Mouse (Mus musculus): ENCODE results near the gene Bsx. TPM values are rescaled to one million over a fixed set of nuclear protein-coding genes. Genes with fewer than 3 reads are reported as not detected.

Gene Bsx
- polyA plus RNA-seq, 1 experiment from 2014 or later, result 1.8 TPM

- ATAC-seq, result 0 out of 2 replicates have a peak, but pooled peaks have one; percentile 36
- 3% methylated on average over 9 of the region's 9 CpGs for WGBS
- H3K36me3 ChIP-seq (ENCODE audit: control insufficient read depth, insufficient read depth, low read length), result no peaks in the 10 kb centered on the region
- no peaks in the 10 kb centered on the region for H3K9me3 ChIP-seq (replicated peaks; ENCODE audit: control insufficient read depth, low read length, poor library complexity, severe bottlenecking)
- H3K4me1 ChIP-seq (ENCODE audit: control insufficient read depth, insufficient read depth, low read length), result peaks cover 2% of the 10 kb centered on the region; the same call in 1 of the 2 replicates
- H3K9ac ChIP-seq (ENCODE audit: low read depth, low read length), result no peak overlapping the region
- H3K4me3 ChIP-seq (ENCODE audit: low read depth, low read length), result peak overlapping the region; percentile 39; the same call in 1 of the 2 replicates
- no peaks in the 10 kb centered on the region; the same call in 1 of the 2 replicates for H3K27me3 ChIP-seq (ENCODE audit: control insufficient read depth, insufficient read depth, low read depth, low read length)
- H3K27ac ChIP-seq (ENCODE audit: low read length), result no peak overlapping the region
- H3K4me2 ChIP-seq (ENCODE audit: low read length), result peak overlapping the region; percentile 73
Measured at GRCm38 (mm10) chr9:40859196-40859595, 14.7 kb upstream of the Bsx start.

- Histone ChIP-seq H3K9ac (ENCODE audit: low read depth, low read length) (no peak overlapping the region), H3K4me3 (ENCODE audit: low read depth, low read length) (no peak overlapping the region), H3K4me2 (ENCODE audit: low read length) (no peak overlapping the region), H3K27me3 (ENCODE audit: control insufficient read depth, insufficient read depth, low read depth, low read length) (peaks cover 39% of the 10 kb centered on the region), H3K9me3 (replicated peaks; ENCODE audit: control insufficient read depth, low read length, poor library complexity, severe bottlenecking) (no peaks in the 10 kb centered on the region), H3K4me1 (ENCODE audit: control insufficient read depth, insufficient read depth, low read length) (peaks cover 5% of the 10 kb centered on the region; the same call in 1 of the 2 replicates), H3K27ac (ENCODE audit: low read length) (no peak overlapping the region), H3K36me3 (ENCODE audit: control insufficient read depth, insufficient read depth, low read length) (no peaks in the 10 kb centered on the region)
- ATAC-seq, result no peak
- 87% methylated on average over 5 of the region's 5 CpGs for WGBS
Measured at GRCm38 (mm10) chr9:40870331-40870730, 3.6 kb upstream of the Bsx start.

- under 1% methylated on average over 34 of the region's 34 CpGs for WGBS
- Histone ChIP-seq H3K9ac (ENCODE audit: low read depth, low read length) (no peak overlapping the region), H3K36me3 (ENCODE audit: control insufficient read depth, insufficient read depth, low read length) (no peaks in the 10 kb centered on the region), H3K4me3 (ENCODE audit: low read depth, low read length) (peak overlapping the region; percentile 22), H3K27me3 (ENCODE audit: control insufficient read depth, insufficient read depth, low read depth, low read length) (peaks cover 42% of the 10 kb centered on the region), H3K9me3 (replicated peaks; ENCODE audit: control insufficient read depth, low read length, poor library complexity, severe bottlenecking) (no peaks in the 10 kb centered on the region), H3K4me2 (ENCODE audit: low read length) (peak overlapping the region; percentile 25; the same call in 1 of the 2 replicates), H3K27ac (ENCODE audit: low read length) (no peak overlapping the region), H3K4me1 (ENCODE audit: control insufficient read depth, insufficient read depth, low read length) (peaks cover 5% of the 10 kb centered on the region; the same call in 1 of the 2 replicates)
- ATAC-seq, result no peak
Measured at GRCm38 (mm10) chr9:40871369-40872155, 2.4 kb upstream of the Bsx start.

- Histone ChIP-seq H3K4me3 (ENCODE audit: low read depth, low read length) (no peak overlapping the region), H3K36me3 (ENCODE audit: control insufficient read depth, insufficient read depth, low read length) (no peaks in the 10 kb centered on the region), H3K9me3 (replicated peaks; ENCODE audit: control insufficient read depth, low read length, poor library complexity, severe bottlenecking) (no peaks in the 10 kb centered on the region), H3K4me1 (ENCODE audit: control insufficient read depth, insufficient read depth, low read length) (peaks cover 5% of the 10 kb centered on the region; the same call in 1 of the 2 replicates), H3K27ac (ENCODE audit: low read length) (no peak overlapping the region), H3K4me2 (ENCODE audit: low read length) (no peak overlapping the region), H3K9ac (ENCODE audit: low read depth, low read length) (no peak overlapping the region), H3K27me3 (ENCODE audit: control insufficient read depth, insufficient read depth, low read depth, low read length) (peaks cover 42% of the 10 kb centered on the region)
- ATAC-seq, result no peak
- WGBS, result 3% methylated on average over 8 of the region's 8 CpGs
Measured at GRCm38 (mm10) chr9:40872156-40872478, 1.8 kb upstream of the Bsx start.

GRCm38 (mm10) chr9:40874961-40875360 is 1.0 kb downstream of the Bsx start:
- 0% methylated on average over 4 of the region's 4 CpGs for WGBS
- H3K4me2 ChIP-seq (ENCODE audit: low read length), result no peak overlapping the region
- no peak overlapping the region for H3K27ac ChIP-seq (ENCODE audit: low read length)
- no peak overlapping the region for H3K9ac ChIP-seq (ENCODE audit: low read depth, low read length)
- no peaks in the 10 kb centered on the region for H3K9me3 ChIP-seq (replicated peaks; ENCODE audit: control insufficient read depth, low read length, poor library complexity, severe bottlenecking)
- no peak for ATAC-seq
- peaks cover 5% of the 10 kb centered on the region; the same call in 1 of the 2 replicates for H3K4me1 ChIP-seq (ENCODE audit: control insufficient read depth, insufficient read depth, low read length)
- no peak overlapping the region for H3K4me3 ChIP-seq (ENCODE audit: low read depth, low read length)
- H3K27me3 ChIP-seq (ENCODE audit: control insufficient read depth, insufficient read depth, low read depth, low read length), result peaks cover 41% of the 10 kb centered on the region
- H3K36me3 ChIP-seq (ENCODE audit: control insufficient read depth, insufficient read depth, low read length), result no peaks in the 10 kb centered on the region

GRCm38 (mm10) chr9:40875431-40875830 is 1.5 kb downstream of the Bsx start:
- no peak overlapping the region for H3K4me3 ChIP-seq (ENCODE audit: low read depth, low read length)
- H3K36me3 ChIP-seq (ENCODE audit: control insufficient read depth, insufficient read depth, low read length), result no peaks in the 10 kb centered on the region
- peaks cover 43% of the 10 kb centered on the region for H3K27me3 ChIP-seq (ENCODE audit: control insufficient read depth, insufficient read depth, low read depth, low read length)
- no peaks in the 10 kb centered on the region for H3K9me3 ChIP-seq (replicated peaks; ENCODE audit: control insufficient read depth, low read length, poor library complexity, severe bottlenecking)
- under 1% methylated on average over 17 of the region's 17 CpGs for WGBS
- H3K27ac ChIP-seq (ENCODE audit: low read length), result no peak overlapping the region
- no peak for ATAC-seq
- no peak overlapping the region for H3K9ac ChIP-seq (ENCODE audit: low read depth, low read length)
- no peak overlapping the region for H3K4me2 ChIP-seq (ENCODE audit: low read length)
- peaks cover 5% of the 10 kb centered on the region; the same call in 1 of the 2 replicates for H3K4me1 ChIP-seq (ENCODE audit: control insufficient read depth, insufficient read depth, low read length)

GRCm38 (mm10) chr9:40876164-40876563 is 2.2 kb downstream of the Bsx start:
- H3K4me2 ChIP-seq (ENCODE audit: low read length), result no peak overlapping the region
- H3K4me3 ChIP-seq (ENCODE audit: low read depth, low read length), result no peak overlapping the region
- peaks cover 5% of the 10 kb centered on the region; the same call in 1 of the 2 replicates for H3K4me1 ChIP-seq (ENCODE audit: control insufficient read depth, insufficient read depth, low read length)
- H3K27ac ChIP-seq (ENCODE audit: low read length), result no peak overlapping the region
- no peak overlapping the region for H3K9ac ChIP-seq (ENCODE audit: low read depth, low read length)
- under 1% methylated on average over 29 of the region's 29 CpGs for WGBS
- H3K9me3 ChIP-seq (replicated peaks; ENCODE audit: control insufficient read depth, low read length, poor library complexity, severe bottlenecking), result no peaks in the 10 kb centered on the region
- H3K27me3 ChIP-seq (ENCODE audit: control insufficient read depth, insufficient read depth, low read depth, low read length), result peaks cover 46% of the 10 kb centered on the region
- H3K36me3 ChIP-seq (ENCODE audit: control insufficient read depth, insufficient read depth, low read length), result no peaks in the 10 kb centered on the region
- ATAC-seq, result no peak

- WGBS, result 5% methylated on average over 5 of the region's 5 CpGs
- H3K4me3 ChIP-seq (ENCODE audit: low read depth, low read length), result no peak overlapping the region
Measured at GRCm38 (mm10) chr9:40876693-40877092, 2.8 kb downstream of the Bsx start.

More at GRCm38 (mm10) chr9:40876693-40877092, 2.8 kb downstream of the Bsx start:
- Histone ChIP-seq H3K27me3 (ENCODE audit: control insufficient read depth, insufficient read depth, low read depth, low read length) (peaks cover 48% of the 10 kb centered on the region), H3K9ac (ENCODE audit: low read depth, low read length) (no peak overlapping the region), H3K4me1 (ENCODE audit: control insufficient read depth, insufficient read depth, low read length) (peaks cover 2% of the 10 kb centered on the region; the same call in 1 of the 2 replicates), H3K27ac (ENCODE audit: low read length) (no peak overlapping the region), H3K9me3 (replicated peaks; ENCODE audit: control insufficient read depth, low read length, poor library complexity, severe bottlenecking) (no peaks in the 10 kb centered on the region), H3K4me2 (ENCODE audit: low read length) (no peak overlapping the region), H3K36me3 (ENCODE audit: control insufficient read depth, insufficient read depth, low read length) (no peaks in the 10 kb centered on the region)
- ATAC-seq, result no peak
